Mouse (Mus musculus): Measurements from ENCODE around the gene Pax8.

DNA sequence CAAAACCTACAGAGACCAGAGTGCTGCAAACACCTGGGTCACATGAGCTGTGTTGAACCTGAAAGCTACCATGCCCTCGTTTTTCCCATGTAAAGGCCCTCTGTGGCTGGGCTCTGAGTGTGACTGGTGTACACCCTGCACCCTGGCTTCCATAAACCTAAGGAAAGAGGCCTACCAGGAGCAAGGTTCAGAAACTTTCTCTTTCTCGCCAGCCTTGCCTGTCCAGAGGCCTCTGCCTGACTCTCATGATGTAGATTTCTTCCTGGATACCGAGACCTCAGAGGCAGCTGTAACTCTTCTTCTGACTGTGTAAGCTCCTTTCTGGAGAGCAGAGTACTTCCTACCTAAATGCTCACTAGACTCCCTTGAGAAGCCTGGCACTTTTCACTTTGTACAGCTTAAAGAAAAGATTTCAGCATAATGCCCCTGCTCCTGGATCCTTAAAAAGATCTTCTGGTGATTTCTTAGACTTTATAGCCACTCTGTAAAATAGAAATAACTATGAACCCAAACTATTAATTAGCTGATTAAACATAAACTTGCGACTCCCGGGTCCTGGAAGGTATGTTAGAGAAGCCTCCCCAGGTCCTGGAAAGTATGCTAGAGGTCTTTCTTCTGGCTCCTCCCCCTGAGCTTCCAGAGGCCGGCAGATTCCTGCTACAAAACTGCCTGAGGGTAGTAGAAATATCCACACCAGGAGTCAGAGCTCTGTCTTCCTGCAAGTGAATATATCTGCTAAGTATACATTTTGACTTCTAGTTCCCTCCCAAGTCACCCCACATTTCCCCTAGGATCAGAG, 20.1 kb downstream of the Pax8 start:
- TF ChIP-seq CTCF (conservative IDR thresholded peaks at IDR 0.05; ENCODE audit: insufficient read depth, insufficient read length, low read depth, low read length), result no peak
- no peak for TF ChIP-seq POLR2A (IDR thresholded peaks at IDR 0.05; ENCODE audit: low read depth, low read length)
